Mouse (Mus musculus): Measurements from ENCODE around the gene Tmem121. TPM values are rescaled to one million over a fixed set of nuclear protein-coding genes. Genes with fewer than 3 reads are reported as not detected.

Gene Tmem121
- polyA plus RNA-seq (2014; fragmentation: Nextera tagmentation; extraction: Ambion mirVana) = 1.00 and 1.5 TPM in 2 replicates

GRCm38 (mm10) chr12:113185442-113186291 lies at the start of gene Tmem121:
Gene Tmem121, plus strand, starts transcription at chr12:113185930.
- H3K4me1 ChIP-seq (ENCODE audit: control insufficient read depth, insufficient read depth, low read length) = peaks cover 14% of the 10 kb centered on the region
- 2% methylated on average over 62 of the region's 63 CpGs for WGBS (ENCODE audit: insufficient replicate concordance)
- peak within 1 kb of the TSS; percentile 93 for H3K4me2 ChIP-seq
- H3K9me3 ChIP-seq (replicated peaks; ENCODE audit: control insufficient read depth, low read length) = no peaks in the 10 kb centered on the region
- ATAC-seq (replicated peaks; ENCODE audit: insufficient number of reproducible peaks, low FRiP score, low TSS enrichment) = 0 out of 2 replicates have a peak, but pooled peaks have one; percentile 19
- no peak within 1 kb of the TSS for H3K27ac ChIP-seq (ENCODE audit: low read depth, low read length)
- no peaks in the 10 kb centered on the region for H3K36me3 ChIP-seq (ENCODE audit: control insufficient read depth, insufficient read depth, low read length)
- peak within 1 kb of the TSS; percentile 56; the same call in 1 of the 2 replicates for H3K9ac ChIP-seq (ENCODE audit: low read depth, low read length)
- peaks cover 46% of the 10 kb centered on the region for H3K27me3 ChIP-seq (ENCODE audit: control insufficient read depth, insufficient read depth, low read length)
- peak within 1 kb of the TSS; percentile 53 for H3K4me3 ChIP-seq (ENCODE audit: low read depth, low read length)

GRCm38 (mm10) chr12:113136492-113137020 lies 49.2 kb upstream of the Tmem121 start:
- 66% methylated on average over 17 of the region's 17 CpGs for WGBS (ENCODE audit: insufficient replicate concordance)
- no peak overlapping the region for H3K4me3 ChIP-seq (ENCODE audit: low read depth, low read length)
- H3K27me3 ChIP-seq (ENCODE audit: control insufficient read depth, insufficient read depth, low read length) = no peaks in the 10 kb centered on the region
- H3K36me3 ChIP-seq (ENCODE audit: control insufficient read depth, insufficient read depth, low read length) = peaks cover 40% of the 10 kb centered on the region
- no peak for ATAC-seq (replicated peaks; ENCODE audit: insufficient number of reproducible peaks, low FRiP score, low TSS enrichment)
- peak overlapping the region; percentile 97 for H3K27ac ChIP-seq (ENCODE audit: low read depth, low read length)
- H3K4me1 ChIP-seq (ENCODE audit: control insufficient read depth, insufficient read depth, low read length) = peaks cover 75% of the 10 kb centered on the region
- no peak overlapping the region for H3K4me2 ChIP-seq
- H3K9me3 ChIP-seq (replicated peaks; ENCODE audit: control insufficient read depth, low read length) = no peaks in the 10 kb centered on the region
- peak overlapping the region; percentile 23; the same call in 1 of the 2 replicates for H3K9ac ChIP-seq (ENCODE audit: low read depth, low read length)

- Histone ChIP-seq H3K4me3 (ENCODE audit: low read depth, low read length) (no peak overlapping the region), H3K4me1 (ENCODE audit: control insufficient read depth, insufficient read depth, low read length) (peaks cover 70% of the 10 kb centered on the region), H3K27ac (ENCODE audit: low read depth, low read length) (peak overlapping the region; percentile 97), H3K27me3 (ENCODE audit: control insufficient read depth, insufficient read depth, low read length) (no peaks in the 10 kb centered on the region), H3K9me3 (replicated peaks; ENCODE audit: control insufficient read depth, low read length) (no peaks in the 10 kb centered on the region), H3K4me2 (no peak overlapping the region; the same call in 1 of the 2 replicates), H3K9ac (ENCODE audit: low read depth, low read length) (peak overlapping the region; percentile 23; the same call in 1 of the 2 replicates), H3K36me3 (ENCODE audit: control insufficient read depth, insufficient read depth, low read length) (peaks cover 31% of the 10 kb centered on the region)
- peak; percentile 8; the same call in 1 of the 2 replicates for ATAC-seq (replicated peaks; ENCODE audit: insufficient number of reproducible peaks, low FRiP score, low TSS enrichment)
- WGBS (ENCODE audit: insufficient replicate concordance) = 49% methylated on average over 18 of the region's 18 CpGs
Measured at GRCm38 (mm10) chr12:113137260-113138213, 48.2 kb upstream of the Tmem121 start.

GRCm38 (mm10) chr12:113138291-113138690 lies 47.4 kb upstream of the Tmem121 start:
- peak overlapping the region; percentile 28; the same call in 1 of the 2 replicates for H3K9ac ChIP-seq (ENCODE audit: low read depth, low read length)
- ATAC-seq (replicated peaks; ENCODE audit: insufficient number of reproducible peaks, low FRiP score, low TSS enrichment) = no peak
- peaks cover 25% of the 10 kb centered on the region for H3K36me3 ChIP-seq (ENCODE audit: control insufficient read depth, insufficient read depth, low read length)
- no peak overlapping the region for H3K4me3 ChIP-seq (ENCODE audit: low read depth, low read length)
- H3K4me2 ChIP-seq = peak overlapping the region; percentile 94
- H3K27ac ChIP-seq (ENCODE audit: low read depth, low read length) = peak overlapping the region; percentile 97
- no peaks in the 10 kb centered on the region for H3K27me3 ChIP-seq (ENCODE audit: control insufficient read depth, insufficient read depth, low read length)
- 49% methylated on average over 6 of the region's 6 CpGs for WGBS (ENCODE audit: insufficient replicate concordance)
- peaks cover 68% of the 10 kb centered on the region for H3K4me1 ChIP-seq (ENCODE audit: control insufficient read depth, insufficient read depth, low read length)
- H3K9me3 ChIP-seq (replicated peaks; ENCODE audit: control insufficient read depth, low read length) = no peaks in the 10 kb centered on the region

- 42% methylated on average over 11 of the region's 11 CpGs for WGBS (ENCODE audit: insufficient replicate concordance)
- peak overlapping the region; percentile 94 for H3K4me2 ChIP-seq
- peaks cover 21% of the 10 kb centered on the region for H3K36me3 ChIP-seq (ENCODE audit: control insufficient read depth, insufficient read depth, low read length)
- H3K9ac ChIP-seq (ENCODE audit: low read depth, low read length) = peak overlapping the region; percentile 99; the same call in 1 of the 2 replicates
- no peaks in the 10 kb centered on the region for H3K9me3 ChIP-seq (replicated peaks; ENCODE audit: control insufficient read depth, low read length)
- H3K27me3 ChIP-seq (ENCODE audit: control insufficient read depth, insufficient read depth, low read length) = no peaks in the 10 kb centered on the region
- ATAC-seq (replicated peaks; ENCODE audit: insufficient number of reproducible peaks, low FRiP score, low TSS enrichment) = no peak
- peak overlapping the region; percentile 97 for H3K27ac ChIP-seq (ENCODE audit: low read depth, low read length)
- peaks cover 68% of the 10 kb centered on the region for H3K4me1 ChIP-seq (ENCODE audit: control insufficient read depth, insufficient read depth, low read length)
- H3K4me3 ChIP-seq (ENCODE audit: low read depth, low read length) = peak overlapping the region; percentile 87
Measured at GRCm38 (mm10) chr12:113138901-113139864, 46.5 kb upstream of the Tmem121 start.

GRCm38 (mm10) chr12:113139908-113140615 lies 45.7 kb upstream of the Tmem121 start, which contains the start of gene Crip2:
Gene Crip2, plus strand, starts transcription at chr12:113140236.
- WGBS (ENCODE audit: insufficient replicate concordance) = under 1% methylated on average over 55 of the region's 68 CpGs
- no peaks in the 10 kb centered on the region for H3K27me3 ChIP-seq (ENCODE audit: control insufficient read depth, insufficient read depth, low read length)
- H3K4me3 ChIP-seq (ENCODE audit: low read depth, low read length) = peak within 1 kb of the TSS; percentile 87
- peaks cover 25% of the 10 kb centered on the region for H3K36me3 ChIP-seq (ENCODE audit: control insufficient read depth, insufficient read depth, low read length)
- H3K4me2 ChIP-seq = peak within 1 kb of the TSS; percentile 94
- peak within 1 kb of the TSS; percentile 99 for H3K9ac ChIP-seq (ENCODE audit: low read depth, low read length)
- no peaks in the 10 kb centered on the region for H3K9me3 ChIP-seq (replicated peaks; ENCODE audit: control insufficient read depth, low read length)
- H3K27ac ChIP-seq (ENCODE audit: low read depth, low read length) = peak within 1 kb of the TSS; percentile 97
- H3K4me1 ChIP-seq (ENCODE audit: control insufficient read depth, insufficient read depth, low read length) = peaks cover 67% of the 10 kb centered on the region
- ATAC-seq (replicated peaks; ENCODE audit: insufficient number of reproducible peaks, low FRiP score, low TSS enrichment) = peak; percentile 83
